Mouse (Mus musculus) monocyte, adult 5-6 weeks (primary cell): Measurements from ENCODE around the gene Rpl24. TPM values are rescaled to one million over a fixed set of nuclear protein-coding genes. Genes with fewer than 3 reads are reported as not detected.

Experiments
- total RNA-seq: library from RNA; stranded (forward); fragments of 200-1000, 200-491, 200-594 nt; gene quantifications from 3 replicates; pipeline ENCODE4 v1.2.3, GENCODE M21; 2017

Rpl24 gene
- total RNA-seq, 1 experiment from 2014 or later: 492 TPM

Other genes starting within 250 kb of the Rpl24 start
- 280 to 361 TPM (median 306 TPM) in 3 replicates for gene Nfkbiz, start 127.4 kb upstream of the Rpl24 start, total RNA-seq
- 1.8 to 3.4 TPM (median 2.6 TPM) in 3 replicates for gene Nxpe3, start 71.0 kb upstream of the Rpl24 start, total RNA-seq
- gene Cep97, start 31.4 kb upstream of the Rpl24 start, total RNA-seq: 2.2 to 16.1 TPM (median 6.4 TPM) in 3 replicates
- 40.7 to 58.5 TPM (median 42.8 TPM) in 3 replicates for gene Zbtb11, start 7.6 kb downstream of the Rpl24 start, total RNA-seq
- 107 to 153 TPM (median 130 TPM) in 3 replicates for gene Pcnp, start 63.5 kb downstream of the Rpl24 start, total RNA-seq
- 26.5 to 36.3 TPM (median 32.0 TPM) in 3 replicates for gene Trmt10c, start 71.5 kb downstream of the Rpl24 start, total RNA-seq
- 26.3 to 54.9 TPM (median 30.8 TPM) in 3 replicates for gene Senp7, start 82.1 kb downstream of the Rpl24 start, total RNA-seq
- 0.29 to 0.67 TPM (median 0.32 TPM) in 3 replicates for gene Impg2, start 238.0 kb downstream of the Rpl24 start, total RNA-seq